Mouse (Mus musculus): Measurements from ENCODE around the gene Ebf4. TPM values are rescaled to one million over a fixed set of nuclear protein-coding genes. Genes with fewer than 3 reads are reported as not detected.

Gene Ebf4
- total RNA-seq (2021): under 1 TPM; 0.30 to 0.44 TPM
- long read RNA-seq, experiment 1, partial matches to known transcripts: 0 of 2 reads
- long read RNA-seq, experiment 1, other reads (novel, unspliced or antisense): 1 of 2 reads
- long read RNA-seq, experiment 2, partial matches to known transcripts: 0 of 1 reads
- long read RNA-seq, experiment 2, other reads (novel, unspliced or antisense): 0 of 1 reads

DNA sequence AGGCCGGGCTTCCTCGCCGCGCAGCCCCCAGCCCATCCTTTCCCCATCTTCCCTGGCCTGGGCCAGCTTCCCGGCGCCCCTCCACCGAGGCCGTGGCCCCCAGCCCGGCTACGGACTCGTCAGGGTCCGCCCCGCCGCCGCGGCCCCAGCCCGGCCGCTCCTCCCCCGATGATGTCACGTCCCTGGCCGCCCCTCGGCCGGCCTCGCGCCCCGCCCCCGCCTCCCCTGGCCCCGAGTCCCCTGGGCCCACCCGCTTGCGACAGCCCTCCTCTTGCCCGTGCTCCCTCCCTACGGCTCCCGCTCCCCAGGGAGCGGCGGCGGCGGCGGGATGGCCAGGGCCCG, at the start of gene Ebf4:
Gene Ebf4, plus strand, starts transcription at position 234 of the 342 bp plus-strand sequence.
- peak; percentile 68 for DNase-seq

DNA sequence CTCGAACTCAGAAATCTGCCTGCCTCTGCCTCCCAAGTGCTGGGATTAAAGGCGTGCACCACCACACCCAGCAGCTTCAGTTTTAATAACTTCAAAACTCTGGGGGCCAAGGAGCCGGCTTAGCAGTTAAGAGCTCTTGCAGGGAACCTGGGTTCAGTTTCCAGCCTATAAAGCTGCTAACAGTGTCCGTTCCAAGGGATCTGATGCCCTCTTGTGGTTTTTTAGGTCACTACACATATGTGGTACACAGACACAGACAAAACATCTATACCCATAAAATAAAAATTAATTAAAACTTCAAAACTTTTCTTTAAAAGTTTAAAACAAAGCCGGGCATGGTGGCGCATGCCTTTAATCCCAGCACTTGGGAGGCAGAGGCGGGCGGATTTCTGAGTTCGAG, 48.1 kb upstream of the Ebf4 start:
- DNase-seq: peak; percentile 11 to 43

DNA sequence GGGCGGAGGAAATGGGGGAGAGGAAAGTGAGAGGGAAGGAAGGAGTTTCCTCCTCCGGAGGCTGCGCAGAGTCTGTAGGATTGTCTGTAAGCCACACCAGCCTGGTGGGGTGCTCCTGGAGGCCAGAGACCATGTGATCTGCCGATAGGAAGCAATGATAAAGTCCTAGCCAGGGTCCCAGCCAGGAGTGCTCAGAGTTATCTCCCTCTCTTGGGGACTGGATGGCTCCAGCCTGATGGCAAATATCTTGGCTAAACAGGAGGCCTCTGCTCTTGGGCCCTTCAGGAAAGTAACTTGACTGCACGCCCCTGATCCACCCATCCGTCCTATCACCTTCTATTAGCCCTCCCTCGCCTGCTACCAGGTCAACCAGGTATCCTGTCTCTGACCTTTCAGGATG, 46.7 kb upstream of the Ebf4 start:
- no peak for DNase-seq

DNA sequence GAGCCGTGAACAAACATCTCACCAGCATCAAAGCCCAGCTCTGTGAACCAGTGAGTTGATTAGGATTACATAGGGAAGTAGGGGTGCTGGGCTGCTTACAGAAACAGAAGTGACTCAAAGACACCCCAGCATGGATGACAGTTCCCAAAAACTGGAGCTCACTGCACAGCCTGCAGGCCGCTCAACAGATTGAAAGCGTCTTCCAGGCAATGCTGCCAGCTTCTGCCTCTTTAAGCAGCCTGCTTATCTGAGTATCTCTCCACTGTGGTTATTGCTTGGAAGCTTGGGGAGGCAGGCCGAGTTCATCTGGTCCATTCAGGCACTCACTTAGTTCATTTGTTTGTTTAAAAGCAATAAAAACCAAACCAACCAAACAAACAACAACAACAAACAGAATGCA, 38.2 kb upstream of the Ebf4 start:
- no peak for DNase-seq

DNA sequence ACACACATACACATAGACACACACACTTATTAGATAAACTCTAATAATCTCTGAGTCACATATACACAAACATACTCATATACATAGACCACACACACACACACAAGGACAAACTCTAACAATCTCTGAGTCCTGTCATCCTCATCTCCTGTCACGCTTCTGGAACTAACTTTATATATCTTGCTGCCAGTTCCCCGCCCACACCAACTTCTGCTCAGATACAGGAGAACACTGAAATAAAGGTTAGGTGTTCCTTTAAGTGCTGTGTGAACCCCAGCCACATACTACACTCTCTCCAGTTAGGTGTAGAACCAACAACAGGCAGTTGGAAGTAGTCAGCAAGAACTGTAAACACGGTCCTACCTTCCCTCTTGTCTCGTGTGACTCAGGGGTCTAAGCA, 34.1 kb upstream of the Ebf4 start:
- DNase-seq: no peak

DNA sequence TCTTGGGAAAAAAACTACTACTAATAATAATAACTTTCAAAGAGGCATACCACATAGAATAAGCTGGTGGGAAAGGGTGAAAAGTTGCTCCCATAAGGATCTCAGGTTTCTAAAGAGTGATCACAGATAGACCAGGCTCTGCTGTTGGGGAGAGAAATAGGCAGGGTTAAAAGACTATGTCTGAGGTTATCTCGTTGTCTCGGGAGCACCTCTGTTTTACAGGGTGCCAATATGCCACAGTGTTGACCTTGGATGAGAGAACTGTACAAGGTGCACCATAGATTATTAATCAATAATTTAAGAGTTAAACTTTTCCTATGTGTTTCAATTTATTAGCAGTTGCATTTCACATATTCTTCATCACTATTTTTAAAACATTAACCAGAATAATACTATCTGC, 33.1 kb upstream of the Ebf4 start:
- no peak for DNase-seq

DNA sequence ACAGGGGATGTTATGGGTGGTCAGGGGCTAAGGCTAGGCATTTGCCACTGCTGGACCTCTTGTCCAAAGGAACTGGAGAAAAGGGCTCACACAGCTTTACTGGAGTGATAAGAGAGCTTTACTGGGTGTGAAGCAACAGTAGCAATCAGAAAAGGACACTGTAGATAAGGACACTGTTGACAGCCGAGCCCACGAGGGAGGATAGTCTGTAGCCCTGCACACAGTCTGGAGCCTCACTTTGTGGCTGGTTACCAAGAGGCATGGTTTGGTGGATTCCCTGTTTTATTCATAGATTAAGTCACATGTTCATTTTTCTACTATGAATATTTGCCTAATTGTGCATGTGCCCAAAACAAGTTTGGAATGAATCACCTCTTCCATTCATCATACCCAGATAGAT, 32.6 kb upstream of the Ebf4 start:
- DNase-seq: no peak

DNA sequence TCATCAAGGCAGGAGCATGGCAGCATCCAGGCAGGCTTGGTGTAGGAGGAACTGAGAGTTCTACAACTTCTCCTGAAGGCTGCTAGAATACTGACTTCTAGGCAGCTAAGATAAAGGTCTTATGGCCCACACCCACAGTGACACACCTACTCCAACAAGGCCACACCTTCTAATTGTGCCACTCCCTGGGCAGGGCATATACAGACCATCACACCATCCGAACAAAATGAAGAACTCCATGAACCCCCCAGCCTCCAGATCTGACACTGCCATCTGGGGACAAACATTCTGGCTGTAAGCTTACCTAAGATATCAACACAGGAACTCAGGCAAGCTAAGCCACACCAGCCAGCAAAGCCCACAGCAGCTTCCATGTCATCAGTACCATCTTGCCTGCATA, 29.4 kb upstream of the Ebf4 start:
- no peak for DNase-seq

DNA sequence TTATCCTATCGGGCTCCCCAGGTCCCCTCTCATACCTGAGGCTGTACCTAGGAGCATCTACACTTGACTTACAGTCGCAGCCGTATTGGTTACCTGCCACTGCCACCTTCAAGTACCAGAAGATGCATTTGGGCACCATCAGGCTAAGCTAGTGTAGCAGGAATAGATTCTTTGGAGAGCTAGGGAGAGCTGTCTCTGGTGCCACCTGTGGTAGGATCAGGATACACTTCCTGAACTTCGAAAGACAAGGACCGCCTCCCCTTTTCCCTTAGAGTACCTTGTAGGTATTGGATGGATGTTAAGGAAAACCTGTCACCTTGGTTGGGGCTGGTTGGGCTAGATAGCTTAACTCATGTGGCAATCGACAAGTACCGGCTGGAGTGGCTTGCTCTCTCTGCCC, 26.9 kb upstream of the Ebf4 start:
- DNase-seq: no peak

DNA sequence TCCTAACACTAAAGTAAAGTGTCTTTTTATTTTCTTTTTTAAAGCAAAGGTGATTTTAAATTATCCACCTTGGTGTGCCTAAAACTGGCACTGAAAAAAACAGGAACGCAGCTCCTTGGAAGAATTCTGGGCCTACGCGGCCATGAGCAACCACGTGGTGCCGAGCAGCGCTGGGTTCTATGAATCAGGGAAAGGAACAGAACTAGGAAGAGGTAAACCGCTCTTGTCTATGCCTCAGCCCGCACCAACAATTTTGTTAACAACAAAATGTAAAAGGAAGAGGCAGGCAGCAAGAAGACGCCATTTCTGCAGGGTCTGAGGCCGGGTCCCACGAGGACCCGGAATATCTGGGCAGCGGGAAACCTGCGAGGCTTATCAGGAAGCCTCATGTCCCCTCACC, 21.2 kb upstream of the Ebf4 start:
- DNase-seq: no peak

DNA sequence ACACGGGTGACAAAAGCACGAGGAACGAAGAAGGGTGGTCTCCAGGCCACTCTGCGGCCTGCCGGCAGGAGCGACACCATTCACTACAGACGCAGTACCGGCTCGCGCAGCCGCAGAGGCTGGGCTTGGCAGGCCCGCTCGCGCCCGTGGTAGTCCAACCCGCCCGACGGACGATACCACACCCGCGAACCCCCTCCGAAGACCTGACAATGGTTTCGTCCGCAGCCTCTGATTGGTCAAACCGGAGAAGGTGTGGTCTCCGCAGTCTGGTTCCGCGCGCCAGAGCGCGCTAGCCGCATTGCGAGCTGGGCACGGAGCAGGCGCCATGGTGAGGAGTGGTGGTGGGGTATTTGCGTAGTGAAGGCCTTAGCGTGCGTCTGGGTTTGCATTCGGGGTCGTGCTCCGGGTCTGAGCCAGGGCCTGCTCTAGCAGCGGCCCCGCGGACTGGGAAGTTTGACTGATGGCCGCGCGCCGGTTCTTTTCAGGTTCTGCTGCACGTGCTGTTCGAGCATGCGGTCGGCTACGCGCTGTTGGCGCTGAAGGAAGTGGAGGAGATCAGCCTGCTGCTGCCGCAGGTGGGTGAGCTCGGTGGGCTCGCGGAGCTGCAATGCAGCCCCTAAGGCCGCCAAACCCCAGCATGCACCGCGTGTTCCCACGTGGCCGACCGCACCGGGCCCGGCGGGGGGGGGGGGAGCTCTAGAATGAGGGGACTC, 20.7 kb upstream of the Ebf4 start, which contains the start of gene Nop56:
Gene Nop56, plus strand, starts transcription at position 282 of the 713 bp plus-strand sequence.
- DNase-seq: peak; percentile 99 to 100

DNA sequence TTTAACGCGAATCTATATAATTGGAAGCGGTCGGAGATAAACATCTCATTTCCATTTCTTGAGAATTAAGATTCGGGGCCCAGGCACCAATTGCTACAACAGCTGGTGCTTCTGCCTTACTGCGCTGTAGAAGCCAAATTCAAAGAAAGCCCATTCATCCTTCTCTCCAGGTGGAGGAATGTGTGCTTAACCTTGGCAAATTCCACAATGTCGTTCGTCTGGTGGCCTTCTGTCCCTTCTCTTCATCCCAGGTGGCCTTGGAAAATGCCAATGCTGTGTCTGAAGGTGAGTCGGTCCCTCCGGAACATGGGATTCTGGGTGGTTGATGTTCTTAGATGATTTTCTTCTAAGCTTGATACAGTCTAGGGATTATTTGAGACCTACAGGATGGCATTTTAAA, 20.1 kb upstream of the Ebf4 start:
- no peak for DNase-seq

DNA sequence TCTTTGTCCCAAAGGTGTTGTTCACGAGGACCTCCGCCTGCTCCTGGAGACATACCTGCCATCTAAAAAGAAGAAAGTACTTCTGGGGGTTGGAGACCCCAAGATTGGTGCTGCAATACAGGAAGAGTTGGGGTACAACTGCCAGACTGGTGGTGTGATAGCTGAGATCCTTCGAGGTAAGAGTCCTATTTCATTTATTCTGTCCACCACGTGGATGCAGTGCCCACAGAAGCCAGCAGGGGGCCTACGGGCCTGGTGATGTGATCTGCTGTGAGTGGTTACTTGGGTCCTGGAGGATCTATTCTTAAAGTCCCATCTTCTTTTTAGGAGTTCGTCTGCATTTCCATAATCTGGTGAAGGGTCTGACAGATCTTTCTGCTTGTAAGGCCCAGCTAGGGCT, 19.3 kb upstream of the Ebf4 start:
- DNase-seq: peak in 1 of 2 experiments; percentile 40

DNA sequence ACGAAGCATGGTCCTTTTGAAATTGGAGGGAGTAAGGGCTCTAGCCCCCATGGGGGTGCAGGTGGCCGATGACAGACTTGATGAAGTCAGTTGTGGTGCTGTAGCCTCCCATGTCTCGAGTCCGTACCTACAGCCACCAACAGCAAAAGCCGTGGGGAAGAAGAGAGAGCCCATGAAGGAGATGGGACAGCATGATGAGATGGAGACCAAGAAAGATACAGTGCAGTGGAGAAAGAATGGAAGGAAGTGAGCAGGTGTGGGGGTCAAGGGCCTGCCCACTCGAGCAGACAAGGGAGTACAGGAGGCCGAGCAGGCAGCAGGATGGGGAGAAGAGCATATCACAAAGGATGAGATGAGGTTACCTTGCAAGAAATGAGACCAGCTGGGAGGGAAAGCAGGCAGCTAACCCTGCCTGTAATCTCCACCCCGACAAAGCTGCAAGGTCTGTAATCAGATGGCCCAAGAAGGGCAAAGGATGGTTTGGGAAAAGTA, 15.3 kb upstream of the Ebf4 start:
- DNase-seq: no peak

DNA sequence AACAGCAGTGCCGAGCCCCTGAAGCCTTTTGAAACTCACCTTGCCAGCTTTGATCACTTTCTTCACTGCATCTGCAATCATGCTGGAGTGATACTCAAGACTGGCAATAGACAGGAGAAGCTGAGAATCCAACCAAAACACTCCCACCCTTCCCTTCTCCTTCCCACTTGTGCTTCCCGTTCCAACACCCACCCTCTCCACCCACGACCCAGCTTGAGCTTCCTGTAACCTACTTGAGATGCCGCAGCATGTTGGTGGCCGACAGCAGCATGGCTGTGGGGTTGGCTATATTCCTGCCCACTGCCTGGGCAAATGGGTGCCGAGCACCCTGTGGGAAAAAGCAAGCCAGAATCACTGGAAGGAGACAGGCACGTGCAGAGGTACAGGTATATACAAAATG, 14.7 kb upstream of the Ebf4 start:
- DNase-seq: no peak

DNA sequence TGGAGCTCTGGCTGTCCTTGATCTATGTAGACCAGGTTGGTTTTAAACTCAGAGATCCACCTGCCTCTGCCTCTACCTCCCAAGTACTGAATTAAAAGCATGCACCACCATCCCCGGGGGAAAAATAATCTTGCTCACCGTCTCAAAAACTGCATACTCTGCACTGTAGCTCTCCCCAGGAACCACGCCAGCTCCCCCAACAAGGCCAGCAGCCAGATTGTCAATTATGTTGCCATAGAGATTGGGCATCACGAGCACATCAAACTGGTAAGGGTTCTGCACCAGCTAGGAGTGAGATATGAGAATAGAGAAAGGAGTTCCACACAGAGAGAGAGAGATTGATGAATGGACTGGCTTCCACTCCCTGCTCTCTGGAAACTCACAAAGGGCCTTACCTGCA, 14.2 kb upstream of the Ebf4 start:
- DNase-seq: no peak

DNA sequence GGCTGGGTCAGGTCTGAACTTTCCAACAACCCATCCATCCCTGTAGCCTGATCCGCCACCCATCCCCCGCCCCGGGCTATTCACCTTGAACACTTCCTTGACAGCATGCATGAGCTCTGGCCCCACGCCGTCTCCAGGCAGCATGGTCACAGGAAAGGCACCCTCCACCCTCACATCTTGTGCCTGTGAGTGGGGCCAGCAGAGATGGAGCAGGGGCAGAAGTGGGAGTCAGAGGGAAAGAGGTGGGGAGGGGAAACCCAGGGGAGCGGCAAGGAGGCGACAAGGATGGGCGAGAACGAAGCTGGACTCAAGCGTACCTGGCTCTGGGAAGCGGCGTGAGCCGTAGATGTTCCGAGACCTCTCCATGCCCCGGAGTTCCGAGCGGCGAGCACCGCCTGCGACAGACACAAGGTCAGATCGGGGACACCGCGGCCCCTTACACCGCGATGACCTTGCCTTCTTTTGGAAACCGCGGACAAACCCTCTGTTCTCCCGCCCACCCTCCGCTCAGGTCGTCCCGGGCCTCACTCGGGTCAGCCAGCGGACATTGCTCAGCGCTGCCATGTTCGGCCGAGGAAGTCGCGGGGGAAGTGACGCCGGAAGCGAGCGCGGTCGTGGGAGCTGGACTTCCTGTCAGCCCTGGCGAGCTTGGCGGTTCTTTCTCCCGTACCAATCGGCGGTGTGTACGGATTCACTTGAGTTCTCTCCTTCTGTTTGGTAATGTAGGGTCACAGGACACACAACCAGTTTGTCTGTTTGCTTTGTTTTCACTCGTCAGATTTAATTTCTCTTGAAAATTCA, 10.9 kb upstream of the Ebf4 start, which contains the start of gene Idh3b:
Gene Idh3b, minus strand, starts transcription at position 694 of the 801 bp plus-strand sequence.
- peak; percentile 93 to 94 for DNase-seq

DNA sequence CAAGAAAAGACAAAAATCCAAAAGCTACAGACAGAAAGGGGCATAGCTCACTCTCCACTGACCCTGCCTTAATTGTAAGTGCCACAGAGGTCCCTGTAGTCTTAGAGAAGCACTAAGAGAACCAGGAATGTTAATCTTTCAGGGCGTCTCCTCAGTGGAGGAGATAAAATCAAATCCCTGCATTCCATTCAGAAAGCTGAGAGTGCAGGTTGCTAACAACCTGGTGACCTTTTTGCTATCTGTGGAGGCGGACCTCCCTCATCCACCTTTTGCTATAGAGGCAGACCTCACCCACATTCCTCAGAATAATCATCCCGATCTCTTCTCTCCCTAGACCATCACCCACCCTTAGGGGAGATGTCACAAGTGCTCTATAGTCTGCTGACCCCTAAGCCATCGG, 5.9 kb upstream of the Ebf4 start:
- no peak for DNase-seq

DNA sequence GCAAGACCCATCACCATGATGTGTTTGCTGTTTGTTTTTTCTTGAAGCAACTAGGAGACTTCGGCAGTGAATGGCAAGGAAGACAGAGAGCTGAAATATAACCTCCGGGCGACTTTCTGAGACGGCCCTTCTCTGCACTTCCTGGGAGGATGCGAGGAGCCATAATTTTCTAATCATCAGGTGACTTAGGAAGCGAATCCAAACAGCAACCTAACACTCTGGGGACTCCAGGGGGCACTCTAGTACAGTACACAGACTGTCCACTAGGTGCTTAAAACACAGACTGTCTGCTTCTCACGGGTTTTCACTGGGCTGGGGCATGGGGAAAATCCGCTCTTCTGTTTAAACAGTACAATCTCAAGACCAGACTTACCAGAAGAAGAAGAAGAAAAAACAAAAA, 3.5 kb upstream of the Ebf4 start:
- DNase-seq: peak; percentile 64 to 76

DNA sequence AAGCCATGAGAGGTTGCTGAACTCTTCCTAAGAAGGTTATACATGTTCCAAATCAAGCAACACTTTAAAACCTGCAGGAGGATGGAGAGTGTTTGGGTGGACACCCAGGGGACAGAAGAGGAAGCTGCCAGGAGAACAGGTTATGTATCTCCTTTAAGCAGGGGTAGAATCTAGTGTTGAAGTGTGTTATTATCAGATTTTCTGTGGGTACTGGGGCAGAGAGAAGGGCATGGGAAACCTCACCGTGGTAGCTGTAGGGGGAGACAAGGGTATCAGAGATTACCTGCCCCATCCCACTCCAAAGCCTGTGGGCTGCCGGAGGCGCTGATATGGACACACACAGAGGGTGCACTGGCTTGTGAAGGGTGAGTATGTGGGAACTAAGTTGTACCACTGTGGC, 2.0 kb upstream of the Ebf4 start:
- DNase-seq: no peak

DNA sequence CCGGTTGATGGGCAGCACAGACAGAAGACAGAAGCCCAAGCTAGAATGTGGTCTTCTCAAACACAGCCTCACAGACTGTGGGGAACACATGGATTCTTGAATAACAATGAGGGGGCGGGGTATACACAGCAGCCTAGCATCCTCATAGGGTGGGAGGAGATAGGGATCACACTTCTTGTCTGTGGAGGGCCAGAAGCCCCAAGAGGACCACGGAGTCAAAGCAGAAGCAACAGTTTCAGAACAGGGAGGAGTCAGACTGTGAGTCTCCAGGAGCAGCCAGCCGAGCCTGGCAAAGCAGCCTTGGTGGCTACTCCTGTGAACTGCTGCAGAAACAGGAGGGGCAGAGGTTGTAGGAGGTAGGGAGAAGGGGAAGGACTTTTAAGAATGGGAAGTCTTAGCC, 1.5 kb upstream of the Ebf4 start:
- peak in 1 of 2 experiments; percentile 35 for DNase-seq

DNA sequence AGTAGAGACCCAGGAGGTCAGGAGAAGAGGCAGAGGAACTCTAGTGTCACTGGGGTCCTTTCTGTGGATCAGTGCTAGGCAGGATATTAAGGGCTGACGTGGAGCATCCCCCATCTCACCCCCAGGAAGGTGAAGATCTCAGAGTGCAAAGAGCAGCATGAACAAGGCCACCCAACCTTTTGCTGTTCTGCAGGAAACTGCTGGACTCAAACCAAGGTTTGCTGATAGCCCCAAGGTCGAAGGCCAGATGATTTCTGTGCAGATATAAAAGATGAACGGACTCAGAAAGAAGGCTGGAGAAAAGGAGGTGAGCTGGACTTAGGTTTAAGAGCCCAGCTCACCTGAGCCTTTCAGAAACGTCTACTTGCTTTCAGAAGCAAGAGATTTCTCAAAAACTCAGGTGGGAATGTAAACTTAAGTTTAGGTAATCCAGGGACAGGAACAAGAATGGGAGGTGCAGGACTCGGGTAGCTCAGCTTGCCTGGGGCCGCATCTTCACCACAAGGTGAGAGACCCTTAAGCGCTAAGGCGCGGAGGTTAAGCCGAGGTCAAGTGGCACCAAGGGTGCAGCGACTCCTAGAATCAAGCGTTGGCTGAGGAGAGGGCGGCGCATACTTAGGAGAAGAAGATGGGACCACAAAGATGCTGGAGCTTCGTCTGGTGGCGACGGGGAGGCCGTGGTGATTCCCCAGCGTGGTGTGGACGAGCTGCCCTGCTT, 592 bp upstream of the Ebf4 start:
- DNase-seq: no peak
